Mouse (Mus musculus): ENCODE results near the gene Lmod1. TPM values are rescaled to one million over a fixed set of nuclear protein-coding genes. Genes with fewer than 3 reads are reported as not detected.

Lmod1 gene
- total RNA-seq, 2 experiments from 2014 or later = 0.58 to 0.67 TPM

DNA sequence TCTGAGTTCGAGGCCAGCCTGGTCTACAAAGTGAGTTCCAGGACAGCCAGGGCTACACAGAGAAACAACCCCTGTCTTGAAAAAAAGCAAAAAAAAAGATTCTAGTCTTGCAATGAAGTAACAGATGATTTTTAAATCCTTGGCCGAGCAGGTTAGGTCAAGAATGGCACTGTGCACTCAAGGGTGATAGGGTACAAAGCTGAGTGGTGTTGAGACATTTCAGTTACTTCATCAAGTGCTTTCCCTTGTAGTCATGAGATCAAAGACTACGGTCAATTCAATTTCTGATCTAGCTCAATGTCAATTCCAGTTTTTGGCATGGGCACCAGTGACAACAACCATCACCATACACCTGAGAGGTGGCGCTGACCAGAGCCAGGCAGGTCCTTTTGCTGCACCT is 84.4 kb downstream of the Lmod1 start:
- no peak for DNase-seq (ENCODE audit: low spot score in 2 of 2)

DNA sequence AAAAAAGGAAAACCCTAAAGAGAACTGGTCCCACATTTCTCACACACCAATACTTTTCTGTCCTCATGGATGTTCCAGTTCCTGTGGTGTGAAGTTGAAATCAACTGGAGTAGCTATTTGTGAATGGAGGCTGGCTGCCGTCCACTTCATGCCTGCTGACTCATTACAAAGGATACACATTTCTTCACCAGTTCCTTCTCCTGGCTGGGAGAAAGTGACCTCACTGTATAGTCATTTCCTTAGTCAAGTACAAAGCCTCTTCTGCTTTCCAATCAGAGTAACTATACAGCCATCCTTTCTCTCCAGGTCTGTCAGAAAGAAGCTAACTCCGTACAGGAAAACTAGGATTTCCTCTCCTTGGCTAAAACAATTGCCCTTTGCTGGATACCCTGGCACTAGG is 86.4 kb downstream of the Lmod1 start:
- no peak for DNase-seq (ENCODE audit: low spot score in 2 of 2)

DNA sequence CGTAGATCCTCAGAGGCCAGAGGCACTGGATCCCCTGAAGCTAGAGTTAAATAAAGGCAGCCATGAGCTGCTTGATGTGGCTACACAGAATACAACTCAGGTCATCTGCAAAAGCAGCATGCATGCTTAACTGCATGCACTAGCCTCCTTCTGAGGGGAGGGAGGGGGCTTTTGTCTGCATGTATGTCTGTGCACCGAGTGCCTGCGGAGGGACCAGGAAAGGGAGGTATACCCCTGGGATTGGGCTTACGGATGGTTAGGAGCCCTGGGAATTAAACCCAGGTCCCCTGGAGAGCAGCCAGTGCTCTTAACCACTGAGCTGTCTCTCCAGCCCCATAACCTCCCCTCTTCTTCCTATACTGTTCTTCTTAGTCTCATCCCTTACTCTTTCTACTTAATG is 87.5 kb downstream of the Lmod1 start:
- DNase-seq (ENCODE audit: low spot score in 2 of 2) = no peak

DNA sequence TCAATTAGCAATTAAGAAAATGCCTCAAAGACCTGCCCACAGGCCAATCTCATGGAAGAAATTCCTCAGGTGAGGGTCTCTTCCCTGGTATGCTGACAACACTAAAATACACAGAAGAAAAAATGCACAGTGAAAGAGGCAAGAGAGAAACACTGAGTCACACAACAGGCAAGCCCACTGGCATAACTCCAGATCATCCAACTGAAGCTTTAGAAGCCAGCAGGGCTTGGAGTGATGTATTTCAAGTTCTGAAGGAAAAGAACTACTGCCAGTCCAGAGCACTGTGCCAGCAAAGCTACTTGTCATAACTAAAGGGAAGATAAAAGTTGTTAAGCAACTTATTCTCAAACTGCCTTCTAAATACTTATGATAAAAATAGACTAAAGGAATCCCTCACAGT is 89.4 kb downstream of the Lmod1 start:
- peak; percentile 24 to 60 for DNase-seq (ENCODE audit: low spot score in 2 of 2)

Other genes with a start within 250 kb of the Lmod1 start
- gene Lgr6, start 219.5 kb upstream of the Lmod1 start, total RNA-seq (2021) = 1 to 10 TPM; 1.3 to 2.6 TPM
- gene Ptpn7, start 192.1 kb upstream of the Lmod1 start, total RNA-seq (2021) = not detected
- 100 to 1,000 TPM; 248 to 258 TPM for gene Arl8a, start 178.0 kb upstream of the Lmod1 start, total RNA-seq (2021)
- 100 to 1,000 TPM; 195 to 208 TPM for gene Gpr37l1, start 157.1 kb upstream of the Lmod1 start, total RNA-seq (2021)
- gene Elf3, start 66.2 kb upstream of the Lmod1 start, total RNA-seq (2021) = not detected
- gene Rnpep, start 40.7 kb upstream of the Lmod1 start, total RNA-seq (2021) = 10 to 100 TPM; 45.3 to 55.3 TPM
- 100 to 1,000 TPM; 181 to 183 TPM for gene Timm17a, start 11.0 kb upstream of the Lmod1 start, total RNA-seq (2021)
- 100 to 1,000 TPM; 110 to 125 TPM for gene Shisa4, start 50.4 kb downstream of the Lmod1 start, total RNA-seq (2021)
- gene Ipo9, start 105.7 kb downstream of the Lmod1 start, total RNA-seq (2021) = 100 to 1,000 TPM; 142 to 153 TPM

All from layer of hippocampus, adult 18-20 months (tissue).